Mouse (Mus musculus): ENCODE measurements around the gene Lrif1. TPM values are rescaled to one million over a fixed set of nuclear protein-coding genes. Genes with fewer than 3 reads are reported as not detected.
"Not testable (repeated sequence)": the region's sequence is repeated elsewhere in the genome, so short reads cannot be mapped to it uniquely, and the experiment has no call there.

The Lrif1 gene
- polyA plus RNA-seq (2015; fragmentation: Nextera tagmentation; extraction: Ambion mirVana), result 10.8 and 14.1 TPM in 2 replicates

GRCm38 (mm10) chr3:106684830-106685229, at the start of gene Lrif1:
TSS of gene Lrif1 (plus strand) at chr3:106684987.
- H3K4me3 ChIP-seq (replicated peaks), result peak within 1 kb of the TSS; percentile 43
- H3K9me3 ChIP-seq, result no peaks in the 10 kb centered on the region
- no peaks in the 10 kb centered on the region for H3K27me3 ChIP-seq (replicated peaks)
- H3K9ac ChIP-seq, result peak within 1 kb of the TSS; percentile 42
- H3K4me1 ChIP-seq (replicated peaks), result no peaks in the 10 kb centered on the region
- H3K27ac ChIP-seq, result peak within 1 kb of the TSS; percentile 8; the same call in 1 of the 2 replicates
- peak within 1 kb of the TSS; percentile 55 for H3K4me2 ChIP-seq (replicated peaks)
- under 1% methylated on average over 20 of the region's 20 CpGs for WGBS
- ATAC-seq, result peak; percentile 98
- H3K36me3 ChIP-seq, result no peaks in the 10 kb centered on the region

- not testable (repeated sequence) for H3K27ac ChIP-seq; H3K4me2 ChIP-seq (replicated peaks); H3K9ac ChIP-seq; H3K36me3 ChIP-seq; H3K4me3 ChIP-seq (replicated peaks); H3K4me1 ChIP-seq (replicated peaks); H3K9me3 ChIP-seq; H3K27me3 ChIP-seq (replicated peaks); ATAC-seq
- WGBS, result 67% methylated on average over 14 of the region's 14 CpGs
Measured at GRCm38 (mm10) chr3:106672811-106673210, 12.0 kb upstream of the Lrif1 start.

- WGBS, result 38% methylated on average over 1 of the region's 1 CpGs
- Histone ChIP-seq H3K4me3 (replicated peaks) (peak overlapping the region; percentile 43), H3K9ac (no peak overlapping the region)
Measured at GRCm38 (mm10) chr3:106685381-106685780, 594 bp downstream of the Lrif1 start.

DNA sequence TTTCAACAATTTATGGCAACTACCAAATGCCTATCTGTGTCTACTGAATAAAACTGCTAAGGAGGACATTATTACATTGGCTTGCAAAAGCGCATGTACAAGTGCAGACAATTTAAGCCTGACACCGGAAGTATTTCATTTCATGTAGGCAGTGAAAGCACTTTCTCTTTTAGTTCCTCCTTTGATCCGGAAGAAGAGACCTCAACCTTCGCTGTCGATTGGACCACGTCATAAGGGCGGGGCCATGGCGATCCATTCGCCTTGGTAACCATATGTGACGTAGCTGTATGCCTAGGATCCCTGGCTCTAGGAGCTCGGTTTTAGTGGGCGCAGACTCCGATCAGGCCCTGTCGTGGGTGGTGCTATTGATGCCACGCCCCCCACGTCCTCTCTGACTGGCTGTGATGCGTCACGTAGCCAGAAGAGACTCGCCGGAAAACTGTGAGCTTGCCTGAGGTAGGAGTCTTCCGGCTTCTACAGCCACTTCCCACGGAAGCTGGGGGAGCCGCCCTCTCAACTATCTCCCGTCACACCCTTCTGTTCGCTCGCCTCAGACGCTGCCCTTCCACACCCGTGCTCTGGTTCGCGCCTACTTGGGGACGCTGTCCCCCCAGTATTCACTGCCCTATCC, 36.7 kb downstream of the Lrif1 start:
- Histone ChIP-seq H3K9ac (peak overlapping the region; percentile 57), H3K27ac (peak overlapping the region; percentile 96)
- WGBS, result 2% methylated on average over 31 of the region's 31 CpGs

More at GRCm38 (mm10) chr3:106685381-106685780, 594 bp downstream of the Lrif1 start:
- Histone ChIP-seq H3K27me3 (replicated peaks) (no peaks in the 10 kb centered on the region), H3K36me3 (no peaks in the 10 kb centered on the region), H3K4me2 (replicated peaks) (peak overlapping the region; percentile 55), H3K9me3 (no peaks in the 10 kb centered on the region), H3K4me1 (replicated peaks) (no peaks in the 10 kb centered on the region), H3K27ac (no peak overlapping the region)
- ATAC-seq, result no peak

GRCm38 (mm10) chr3:106722028-106722945, 37.5 kb downstream of the Lrif1 start:
- Histone ChIP-seq H3K4me1 (replicated peaks) (no peaks in the 10 kb centered on the region), H3K27me3 (replicated peaks) (no peaks in the 10 kb centered on the region), H3K9ac (peak overlapping the region; percentile 57), H3K4me3 (replicated peaks) (peak overlapping the region; percentile 63), H3K36me3 (no peaks in the 10 kb centered on the region), H3K9me3 (no peaks in the 10 kb centered on the region), H3K4me2 (replicated peaks) (peak overlapping the region; percentile 57), H3K27ac (peak overlapping the region; percentile 96)
- ATAC-seq, result peak; percentile 95
- WGBS, result under 1% methylated on average over 33 of the region's 33 CpGs

More for the DNA sequence above, 36.7 kb downstream of the Lrif1 start:
- no peaks in the 10 kb centered on the region for H3K4me1 ChIP-seq (replicated peaks)
- no peaks in the 10 kb centered on the region for H3K27me3 ChIP-seq (replicated peaks)
- peak overlapping the region; percentile 57 for H3K4me2 ChIP-seq (replicated peaks)
- H3K36me3 ChIP-seq, result no peaks in the 10 kb centered on the region
- ATAC-seq, result peak; percentile 99
- no peaks in the 10 kb centered on the region for H3K9me3 ChIP-seq
- peak overlapping the region; percentile 63 for H3K4me3 ChIP-seq (replicated peaks)

GRCm38 (mm10) chr3:106755898-106756297, 71.1 kb downstream of the Lrif1 start:
- 58% methylated on average over 1 of the region's 1 CpGs for WGBS
- no peak overlapping the region for H3K4me3 ChIP-seq (replicated peaks)
- H3K4me2 ChIP-seq (replicated peaks), result no peak overlapping the region
- no peaks in the 10 kb centered on the region for H3K4me1 ChIP-seq (replicated peaks)
- no peaks in the 10 kb centered on the region for H3K9me3 ChIP-seq
- no peak for ATAC-seq
- H3K27ac ChIP-seq, result no peak overlapping the region
- no peak overlapping the region for H3K9ac ChIP-seq
- no peaks in the 10 kb centered on the region for H3K36me3 ChIP-seq
- no peaks in the 10 kb centered on the region for H3K27me3 ChIP-seq (replicated peaks)

DNA sequence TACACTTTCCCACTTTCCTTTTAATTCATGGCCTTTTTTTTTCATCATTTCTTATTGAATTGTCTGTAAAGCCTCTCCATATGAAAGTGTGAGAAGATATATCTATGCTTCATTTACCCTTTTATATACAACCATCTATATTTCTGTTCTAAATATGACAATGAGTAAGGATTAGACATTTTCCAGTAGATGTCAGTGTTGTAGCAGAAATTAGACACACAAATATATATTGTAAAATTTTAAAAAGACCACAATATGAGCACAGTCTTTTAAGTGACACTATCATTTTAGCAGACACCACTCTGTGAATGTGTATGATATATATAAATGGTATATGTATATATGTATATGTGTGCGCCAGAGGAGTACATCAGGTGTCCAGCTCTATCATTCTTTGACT, 87.0 kb downstream of the Lrif1 start:
- WGBS, result 88% methylated on average over 1 of the region's 1 CpGs
- H3K36me3 ChIP-seq, result no peaks in the 10 kb centered on the region
- H3K9me3 ChIP-seq, result no peaks in the 10 kb centered on the region
- ATAC-seq, result no peak
- no peak overlapping the region for H3K27ac ChIP-seq
- no peaks in the 10 kb centered on the region for H3K27me3 ChIP-seq (replicated peaks)
- H3K4me3 ChIP-seq (replicated peaks), result no peak overlapping the region
- no peak overlapping the region for H3K4me2 ChIP-seq (replicated peaks)
- no peak overlapping the region for H3K9ac ChIP-seq
- no peaks in the 10 kb centered on the region for H3K4me1 ChIP-seq (replicated peaks)

DNA sequence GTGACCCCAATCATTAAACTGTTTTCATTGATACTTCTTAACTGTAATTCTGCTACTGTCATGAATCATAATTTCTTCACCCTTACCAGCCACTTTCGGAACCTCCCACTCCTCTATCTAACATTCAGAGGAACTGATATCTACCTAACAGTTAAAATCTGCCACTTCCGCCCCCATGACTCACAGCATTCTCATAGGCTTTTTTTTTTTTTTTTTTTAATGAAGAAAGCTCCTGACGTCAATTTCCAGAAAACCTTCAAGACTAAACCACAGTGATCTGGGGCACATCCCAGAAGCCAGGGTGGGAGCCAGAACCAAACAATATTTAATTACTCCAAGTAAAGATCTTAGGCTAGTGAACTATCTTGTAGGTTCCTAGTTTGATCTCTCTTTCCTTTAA, 100.3 kb downstream of the Lrif1 start:
- no peak overlapping the region for H3K27ac ChIP-seq
- no peak overlapping the region for H3K4me3 ChIP-seq (replicated peaks)
- 75% methylated on average over 3 of the region's 3 CpGs for WGBS
- no peak overlapping the region for H3K4me2 ChIP-seq (replicated peaks)
- no peaks in the 10 kb centered on the region for H3K36me3 ChIP-seq
- no peak overlapping the region for H3K9ac ChIP-seq
- ATAC-seq, result no peak
- H3K27me3 ChIP-seq (replicated peaks), result no peaks in the 10 kb centered on the region
- no peaks in the 10 kb centered on the region for H3K4me1 ChIP-seq (replicated peaks)
- no peaks in the 10 kb centered on the region for H3K9me3 ChIP-seq

Other genes starting within 250 kb of the Lrif1 start
- 18.9 and 24.4 TPM in 2 replicates for gene Dennd2d, start 202.6 kb upstream of the Lrif1 start, polyA plus RNA-seq (2015; fragmentation: Nextera tagmentation; extraction: Ambion mirVana)
- 104 TPM in 2 replicates for gene Dram2, start 137.2 kb upstream of the Lrif1 start, polyA plus RNA-seq (2015; fragmentation: Nextera tagmentation; extraction: Ambion mirVana)
- gene Cept1, start 137.2 kb upstream of the Lrif1 start, polyA plus RNA-seq (2015; fragmentation: Nextera tagmentation; extraction: Ambion mirVana), result 59.6 and 61.6 TPM in 2 replicates
- gene Cd53, start 105.2 kb downstream of the Lrif1 start, polyA plus RNA-seq (2015; fragmentation: Nextera tagmentation; extraction: Ambion mirVana), result 8.2 and 9.5 TPM in 2 replicates
- not detected in 2 replicates for gene Olfr266, start 141.3 kb downstream of the Lrif1 start, polyA plus RNA-seq (2015; fragmentation: Nextera tagmentation; extraction: Ambion mirVana)